Mouse (Mus musculus) lung, postnatal 0 days (tissue): ENCODE data around the gene Abcb8.

Experiments
- CTCF ChIP-seq: IDR thresholded peaks from 2 replicates; pipeline ENCODE4 v1.5.1; 2016; ENCODE audit warnings: antibody characterized with exemption, mild to moderate bottlenecking
- EP300 ChIP-seq: IDR thresholded peaks from 2 replicates; pipeline ENCODE4 v1.6.1; 2016; ENCODE audit warnings: antibody characterized with exemption, mild to moderate bottlenecking, control low read depth

DNA sequence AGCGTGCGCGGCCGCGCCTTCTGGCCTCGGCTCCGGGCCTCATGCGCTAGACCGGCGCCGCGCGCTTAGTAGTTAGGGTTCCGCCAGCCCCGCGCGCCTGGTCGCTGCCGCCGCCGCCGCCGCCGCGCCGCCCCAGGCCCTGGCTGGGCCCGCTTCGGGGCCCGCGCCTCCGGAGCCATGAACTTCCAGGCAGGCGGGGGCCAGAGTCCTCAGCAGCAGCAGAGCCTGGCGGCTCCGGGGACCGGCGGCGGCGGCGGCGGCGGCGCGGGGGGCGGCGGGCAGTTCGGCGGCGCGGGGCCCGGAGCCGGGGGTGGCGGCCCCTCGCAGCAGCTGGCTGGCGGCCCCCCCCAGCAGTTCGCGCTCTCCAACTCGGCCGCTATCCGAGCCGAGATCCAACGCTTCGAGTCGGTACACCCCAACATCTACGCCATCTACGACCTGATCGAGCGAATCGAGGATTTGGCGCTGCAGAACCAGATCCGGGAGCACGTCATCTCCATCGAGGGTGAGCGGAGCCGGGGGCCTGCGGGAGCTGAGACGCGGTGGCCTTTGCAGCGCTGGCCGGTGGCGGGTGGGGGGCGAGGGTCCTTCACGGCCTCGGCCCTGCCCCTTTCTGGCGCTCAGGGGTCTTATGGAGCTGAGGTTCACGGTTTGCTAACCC, 58.7 kb downstream of the Abcb8 start, which contains the start of gene Agap3:
- TF ChIP-seq CTCF (no peak), EP300 (no peak)
